Comparison of ENCODE assay signal across 8 mouse cellular contexts in the genomic region with DNA sequence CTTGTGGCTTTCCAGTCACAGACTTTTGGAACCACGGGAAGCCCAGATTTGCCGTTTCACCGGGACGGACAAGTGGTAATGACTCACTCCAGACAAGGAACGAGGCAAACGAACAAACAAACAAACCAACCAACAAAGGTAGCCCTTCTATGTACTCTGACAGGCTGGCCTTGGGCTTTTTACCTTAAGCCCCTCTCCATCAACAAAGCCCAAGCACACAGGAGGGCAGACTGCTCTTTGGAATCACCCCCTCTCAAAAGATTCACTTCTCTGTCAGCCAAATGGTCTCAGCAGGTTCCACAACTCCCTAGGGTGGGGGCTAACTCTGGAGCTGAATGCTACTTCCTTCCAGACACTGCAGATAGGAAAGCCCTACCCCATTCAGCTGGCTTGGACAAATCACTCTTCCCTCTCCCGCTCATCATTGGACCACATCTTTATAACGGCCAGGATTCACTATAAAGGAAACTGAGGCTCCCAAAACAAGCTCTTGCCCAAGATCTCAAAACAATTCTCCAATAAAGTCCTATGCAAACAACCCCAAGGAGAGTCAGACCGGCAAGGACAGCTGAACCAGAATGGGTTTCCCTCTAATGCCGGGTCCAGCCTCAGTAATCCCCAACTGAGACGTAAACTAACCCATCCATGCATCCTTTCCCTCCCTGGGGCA. TPM values are rescaled to one million over a fixed set of nuclear protein-coding genes. Genes with fewer than 3 reads are reported as not detected.
DNase-seq lines count a peak whose midpoint lies in the region; ATAC-seq and TF ChIP-seq lines count a peak whose summit lies in the region.

No protein-coding gene starts in this region.

- H3K9ac ChIP-seq in heart, postnatal 0 days (replicated peaks; ENCODE audit: low read depth, low read length): peak overlapping the region; percentile 58
- H3K9ac ChIP-seq in liver, postnatal 0 days (replicated peaks): no peak overlapping the region

- no peak for TF ChIP-seq CTCF in cerebellum, adult 2 months (IDR thresholded peaks at IDR 0.05; ENCODE audit: borderline replicate concordance, insufficient read depth, low read depth, low read length)
- TF ChIP-seq CTCF in heart, postnatal 0 days (IDR thresholded peaks at IDR 0.05; ENCODE audit: low read depth): no peak
- no peak for TF ChIP-seq CTCF in liver, postnatal 0 days (IDR thresholded peaks at IDR 0.05; ENCODE audit: low read depth)

- no peaks in the 10 kb centered on the region for H3K9me3 ChIP-seq in heart, postnatal 0 days (replicated peaks; ENCODE audit: control insufficient read depth, low read length)
- H3K9me3 ChIP-seq in liver, postnatal 0 days (ENCODE audit: low read length): no peaks in the 10 kb centered on the region

- no peaks in the 10 kb centered on the region for H3K27me3 ChIP-seq in cerebellum, adult 2 months (ENCODE audit: control insufficient read depth, insufficient read depth, low read length)
- no peaks in the 10 kb centered on the region for H3K27me3 ChIP-seq in heart, postnatal 0 days (ENCODE audit: control insufficient read depth, insufficient read depth, low read length)
- H3K27me3 ChIP-seq in liver, postnatal 0 days (ENCODE audit: insufficient read depth, low read length): no peaks in the 10 kb centered on the region

- DNase-seq in cerebellum, adult 2 months: peak; percentile 47 to 50
- no peak for DNase-seq in cerebellum, adult 11 months
- peak; percentile 47 for DNase-seq in brain, adult 2 months (ENCODE audit: low read depth, low spot score)
- no peak for DNase-seq in heart, postnatal 0 days (ENCODE audit: low spot score)
- no peak for DNase-seq in liver, postnatal 0 days
- DNase-seq in ovary, adult 18-20 months (ENCODE audit: low spot score): no peak
- DNase-seq in gastrocnemius, postnatal 14 days: no peak
- DNase-seq in adrenal gland, postnatal 14 days: no peak

- no peak for TF ChIP-seq EP300 in heart, postnatal 0 days (IDR thresholded peaks at IDR 0.05; ENCODE audit: low read depth)
- no peak for TF ChIP-seq EP300 in liver, postnatal 0 days (IDR thresholded peaks at IDR 0.05; ENCODE audit: low read depth)

- peak overlapping the region; percentile 32 for H3K4me3 ChIP-seq in cerebellum, adult 2 months (replicated peaks; ENCODE audit: insufficient read depth, low read depth, low read length)
- peak overlapping the region; percentile 62 for H3K4me3 ChIP-seq in heart, postnatal 0 days (ENCODE audit: low read depth, low read length)
- peak overlapping the region; percentile 52 for H3K4me3 ChIP-seq in liver, postnatal 0 days (ENCODE audit: low read depth, low read length)

- WGBS in cerebellum, adult 2 months: 23% methylated on average over 11 of the region's 11 CpGs
- WGBS in heart, postnatal 0 days: 35% methylated on average over 11 of the region's 11 CpGs
- WGBS in liver, postnatal 0 days (ENCODE audit: insufficient replicate concordance): 14% methylated on average over 11 of the region's 11 CpGs

- peak overlapping the region; percentile 97 for H3K4me2 ChIP-seq in heart, postnatal 0 days (ENCODE audit: low read depth, low read length)
- H3K4me2 ChIP-seq in liver, postnatal 0 days (ENCODE audit: low read depth, low read length): peak overlapping the region; percentile 91

- TF ChIP-seq POLR2A in cerebellum, adult 2 months (IDR thresholded peaks at IDR 0.05; ENCODE audit: borderline replicate concordance, insufficient read depth, low read length): no peak

- H3K27ac ChIP-seq in cerebellum, adult 2 months (ENCODE audit: insufficient read depth, low read length): no peak overlapping the region
- H3K27ac ChIP-seq in heart, postnatal 0 days (ENCODE audit: low read depth): no peak overlapping the region
- no peak overlapping the region for H3K27ac ChIP-seq in liver, postnatal 0 days (ENCODE audit: low read depth)

- no peak for ATAC-seq in heart, postnatal 0 days (ENCODE audit: insufficient read depth, low read depth)
- ATAC-seq in liver, postnatal 0 days: no peak

- H3K4me1 ChIP-seq in cerebellum, adult 2 months (ENCODE audit: control insufficient read depth, insufficient read depth, low read length): peaks cover 25% of the 10 kb centered on the region
- peaks cover 11% of the 10 kb centered on the region; the same call in 1 of the 2 replicates for H3K4me1 ChIP-seq in heart, postnatal 0 days (ENCODE audit: control insufficient read depth, insufficient read depth)
- peaks cover 18% of the 10 kb centered on the region for H3K4me1 ChIP-seq in liver, postnatal 0 days (ENCODE audit: insufficient read depth)

- intact Hi-C loops in gastrocnemius, postnatal 14 days (cut with DNase I; ENCODE audit: low total_unique reads): loop anchor here (5.0 kb wide), 2 partner anchors 1082 to 1282 kb away; no protein-coding TSS in a partner anchor

- H3K36me3 ChIP-seq in heart, postnatal 0 days (replicated peaks; ENCODE audit: control insufficient read depth, insufficient read depth, low read length): no peaks in the 10 kb centered on the region
- H3K36me3 ChIP-seq in liver, postnatal 0 days (replicated peaks; ENCODE audit: insufficient read depth, low read length): no peaks in the 10 kb centered on the region; the same call in 1 of the 2 replicates

RNA-seq across cellular contexts. Expression of a gene that starts 7.9 kb away (rescaled TPM):
- not detected in 2 replicates for polyA plus RNA-seq in cerebellum, adult 2 months (2012; rRNA removed)
- total RNA-seq in heart, postnatal 0 days (2014; rRNA removed; ENCODE audit: low replicate concordance): not detected in 2 replicates
- polyA plus RNA-seq in heart, postnatal 0 days (2015; fragmentation: Nextera tagmentation; extraction: Ambion mirVana): not detected in 2 replicates
- not detected in 2 replicates for polyA plus RNA-seq in liver, postnatal 0 days (2015; fragmentation: Nextera tagmentation; extraction: Ambion mirVana)
- not detected for total RNA-seq in gastrocnemius, postnatal 14 days (2021)
- total RNA-seq in adrenal gland, postnatal 14 days (2021): not detected in 2 replicates

RNA-seq across cellular contexts. Expression of a gene that starts 8.3 kb away (rescaled TPM):
- polyA plus RNA-seq in cerebellum, adult 2 months (2012; rRNA removed): 30.8 and 41.3 TPM in 2 replicates
- total RNA-seq in heart, postnatal 0 days (2014; rRNA removed; ENCODE audit: low replicate concordance): 0.23 and 2.8 TPM in 2 replicates
- polyA plus RNA-seq in heart, postnatal 0 days (2015; fragmentation: Nextera tagmentation; extraction: Ambion mirVana): 0.19 and 0.25 TPM in 2 replicates
- 0.46 and 0.69 TPM in 2 replicates for polyA plus RNA-seq in liver, postnatal 0 days (2015; fragmentation: Nextera tagmentation; extraction: Ambion mirVana)
- total RNA-seq in gastrocnemius, postnatal 14 days (2021): 10 to 100 TPM; 26.0 to 49.8 TPM
- 48.4 and 72.0 TPM in 2 replicates for total RNA-seq in adrenal gland, postnatal 14 days (2021)

RNA-seq across cellular contexts. Expression of a gene that starts 48.1 kb away (rescaled TPM):
- not detected in 2 replicates for polyA plus RNA-seq in cerebellum, adult 2 months (2012; rRNA removed)
- total RNA-seq in heart, postnatal 0 days (2014; rRNA removed; ENCODE audit: low replicate concordance): not detected in 2 replicates
- polyA plus RNA-seq in heart, postnatal 0 days (2015; fragmentation: Nextera tagmentation; extraction: Ambion mirVana): not detected in 2 replicates
- not detected in 2 replicates for polyA plus RNA-seq in liver, postnatal 0 days (2015; fragmentation: Nextera tagmentation; extraction: Ambion mirVana)
- total RNA-seq in gastrocnemius, postnatal 14 days (2021): not detected
- total RNA-seq in adrenal gland, postnatal 14 days (2021): not detected in 2 replicates

Comparison
In these comparisons a context has a peak if more than half of its experiments do, and no peak if none do; other contexts are left out.
1. DNase-seq: peak in cerebellum, adult 2 months (2 of 2) and brain, adult 2 months (single experiment); none in cerebellum, adult 11 months (single experiment), heart, postnatal 0 days (single experiment), liver, postnatal 0 days (single experiment), ovary, adult 18-20 months (single experiment), gastrocnemius, postnatal 14 days (single experiment) and adrenal gland, postnatal 14 days (single experiment).
2. Peak in every context shown above with its lines, with median percentiles within 50 percentile points of each other: H3K4me3 ChIP-seq.